Mouse (Mus musculus): ENCODE measurements around the gene Nkx2-5. TPM values are rescaled to one million over a fixed set of nuclear protein-coding genes. Genes with fewer than 3 reads are reported as not detected.

Gene Nkx2-5
- polyA plus RNA-seq, 1 experiment from 2014 or later = 0.91 TPM

GRCm38 (mm10) chr17:26834302-26834965, 10.4 kb downstream of the Nkx2-5 start:
- Histone ChIP-seq H3K27ac (replicated peaks) (no peak overlapping the region), H3K4me2 (replicated peaks; ENCODE audit: low read depth) (no peak overlapping the region), H3K9me3 (ENCODE audit: control insufficient read depth, low read length) (0 out of 2 replicates have a peak, but pooled peaks cover 3% of the 10 kb centered on the region), H3K4me3 (ENCODE audit: low read depth, low read length) (no peak overlapping the region), H3K9ac (ENCODE audit: low read length) (no peak overlapping the region), H3K4me1 (replicated peaks; ENCODE audit: control insufficient read depth, insufficient read depth) (no peaks in the 10 kb centered on the region), H3K27me3 (ENCODE audit: control insufficient read depth, insufficient read depth, low read length) (peaks cover 9% of the 10 kb centered on the region), H3K36me3 (ENCODE audit: control insufficient read depth, insufficient read depth, low read length) (no peaks in the 10 kb centered on the region)
- 71% methylated on average over 5 of the region's 5 CpGs for WGBS
- DNase-seq (ENCODE audit: low spot score) = no peak
- no peak for ATAC-seq (ENCODE audit: low FRiP score, low TSS enrichment)
- TF ChIP-seq EP300 (optimal IDR thresholded peaks at IDR 0.05) (no peak), CTCF (IDR thresholded peaks at IDR 0.05; ENCODE audit: low read depth) (no peak)

- DNase-seq (ENCODE audit: low spot score) (no peak), ATAC-seq (ENCODE audit: low FRiP score, low TSS enrichment) (no peak)
- Histone ChIP-seq H3K9ac (ENCODE audit: low read length) (no peak overlapping the region), H3K36me3 (ENCODE audit: control insufficient read depth, insufficient read depth, low read length) (no peaks in the 10 kb centered on the region), H3K27me3 (ENCODE audit: control insufficient read depth, insufficient read depth, low read length) (peaks cover 3% of the 10 kb centered on the region), H3K4me2 (replicated peaks; ENCODE audit: low read depth) (no peak overlapping the region), H3K4me3 (ENCODE audit: low read depth, low read length) (no peak overlapping the region), H3K4me1 (replicated peaks; ENCODE audit: control insufficient read depth, insufficient read depth) (no peaks in the 10 kb centered on the region), H3K27ac (replicated peaks) (no peak overlapping the region), H3K9me3 (ENCODE audit: control insufficient read depth, low read length) (0 out of 2 replicates have a peak, but pooled peaks cover 3% of the 10 kb centered on the region)
- 71% methylated on average over 2 of the region's 2 CpGs for WGBS
- TF ChIP-seq CTCF (IDR thresholded peaks at IDR 0.05; ENCODE audit: low read depth) = no peak
- TF ChIP-seq EP300 (optimal IDR thresholded peaks at IDR 0.05) = no peak
These were observed 11.0 kb downstream of the Nkx2-5 start for GRCm38 (mm10) chr17:26833806-26834205.

DNA sequence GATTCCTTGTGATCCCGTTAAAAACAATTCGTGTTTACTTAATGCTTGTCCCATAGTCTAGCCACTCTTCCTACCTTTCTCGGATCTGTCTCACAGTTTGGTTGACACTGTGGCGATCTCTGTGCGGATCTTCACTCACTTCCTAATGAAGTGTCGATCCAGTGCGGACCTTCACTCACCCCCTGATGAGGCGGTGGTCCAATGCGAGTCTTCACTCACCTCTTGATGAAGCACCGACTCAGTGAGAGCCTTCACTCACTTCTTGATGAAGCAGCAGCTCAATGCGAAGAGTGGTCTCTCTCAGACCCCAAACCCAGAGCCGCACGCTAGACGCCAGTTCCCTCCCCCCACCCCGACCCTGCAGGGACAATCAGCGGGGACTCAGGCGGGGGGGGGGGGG, 18.7 kb downstream of the Nkx2-5 start:
- H3K4me3 ChIP-seq (ENCODE audit: low read depth, low read length) = no peak overlapping the region
- H3K4me2 ChIP-seq (replicated peaks; ENCODE audit: low read depth) = no peak overlapping the region
- H3K9ac ChIP-seq (ENCODE audit: low read length) = no peak overlapping the region
- WGBS = 70% methylated on average over 15 of the region's 17 CpGs
- H3K9me3 ChIP-seq (ENCODE audit: control insufficient read depth, low read length) = 0 out of 2 replicates have a peak, but pooled peaks cover 3% of the 10 kb centered on the region
- no peaks in the 10 kb centered on the region for H3K27me3 ChIP-seq (ENCODE audit: control insufficient read depth, insufficient read depth, low read length)
- no peak overlapping the region for H3K27ac ChIP-seq (replicated peaks)
- no peak for ATAC-seq (ENCODE audit: low FRiP score, low TSS enrichment)
- no peaks in the 10 kb centered on the region for H3K4me1 ChIP-seq (replicated peaks; ENCODE audit: control insufficient read depth, insufficient read depth)
- DNase-seq (ENCODE audit: low spot score) = no peak
- H3K36me3 ChIP-seq (ENCODE audit: control insufficient read depth, insufficient read depth, low read length) = no peaks in the 10 kb centered on the region
- TF ChIP-seq EP300 (optimal IDR thresholded peaks at IDR 0.05) (no peak), CTCF (IDR thresholded peaks at IDR 0.05; ENCODE audit: low read depth) (no peak)

DNA sequence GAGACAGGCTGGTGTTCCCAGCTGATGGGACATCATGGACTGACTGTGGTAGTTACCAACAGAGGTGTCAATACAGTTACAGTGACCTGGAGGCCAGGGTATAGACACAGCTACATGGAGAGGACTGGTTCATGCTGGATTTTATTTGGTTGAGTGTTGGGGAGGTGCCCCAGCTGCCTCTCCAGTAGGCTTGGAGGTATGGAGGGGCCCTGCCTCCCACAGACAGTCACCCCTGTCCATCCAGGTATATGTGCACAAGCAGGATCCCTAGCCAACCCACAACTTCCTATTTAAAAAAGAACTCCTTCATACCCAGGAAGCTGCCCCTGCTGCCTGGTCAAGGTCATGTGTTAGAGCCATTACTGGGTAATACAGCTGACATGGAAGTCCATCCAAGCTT, 27.0 kb downstream of the Nkx2-5 start:
- H3K4me2 ChIP-seq (replicated peaks; ENCODE audit: low read depth) = no peak overlapping the region
- H3K9me3 ChIP-seq (ENCODE audit: control insufficient read depth, low read length) = no peaks in the 10 kb centered on the region
- no peak for DNase-seq (ENCODE audit: low spot score)
- no peaks in the 10 kb centered on the region for H3K36me3 ChIP-seq (ENCODE audit: control insufficient read depth, insufficient read depth, low read length)
- TF ChIP-seq EP300 (optimal IDR thresholded peaks at IDR 0.05) (no peak), CTCF (IDR thresholded peaks at IDR 0.05; ENCODE audit: low read depth) (no peak)
- no peak overlapping the region for H3K4me3 ChIP-seq (ENCODE audit: low read depth, low read length)
- no peak overlapping the region for H3K9ac ChIP-seq (ENCODE audit: low read length)
- no peak overlapping the region for H3K27ac ChIP-seq (replicated peaks)
- no peaks in the 10 kb centered on the region for H3K27me3 ChIP-seq (ENCODE audit: control insufficient read depth, insufficient read depth, low read length)
- no peak for ATAC-seq (ENCODE audit: low FRiP score, low TSS enrichment)
- no peaks in the 10 kb centered on the region for H3K4me1 ChIP-seq (replicated peaks; ENCODE audit: control insufficient read depth, insufficient read depth)

GRCm38 (mm10) chr17:26816810-26817209, 28.0 kb downstream of the Nkx2-5 start:
- Histone ChIP-seq H3K9me3 (ENCODE audit: control insufficient read depth, low read length) (no peaks in the 10 kb centered on the region), H3K27ac (replicated peaks) (no peak overlapping the region), H3K4me1 (replicated peaks; ENCODE audit: control insufficient read depth, insufficient read depth) (no peaks in the 10 kb centered on the region), H3K36me3 (ENCODE audit: control insufficient read depth, insufficient read depth, low read length) (no peaks in the 10 kb centered on the region), H3K4me3 (ENCODE audit: low read depth, low read length) (no peak overlapping the region), H3K4me2 (replicated peaks; ENCODE audit: low read depth) (no peak overlapping the region), H3K27me3 (ENCODE audit: control insufficient read depth, insufficient read depth, low read length) (no peaks in the 10 kb centered on the region), H3K9ac (ENCODE audit: low read length) (no peak overlapping the region)
- WGBS = 78% methylated on average over 6 of the region's 6 CpGs
- TF ChIP-seq CTCF (IDR thresholded peaks at IDR 0.05; ENCODE audit: low read depth) (no peak), EP300 (optimal IDR thresholded peaks at IDR 0.05) (no peak)
- no peak for DNase-seq (ENCODE audit: low spot score)
- ATAC-seq (ENCODE audit: low FRiP score, low TSS enrichment) = no peak

DNA sequence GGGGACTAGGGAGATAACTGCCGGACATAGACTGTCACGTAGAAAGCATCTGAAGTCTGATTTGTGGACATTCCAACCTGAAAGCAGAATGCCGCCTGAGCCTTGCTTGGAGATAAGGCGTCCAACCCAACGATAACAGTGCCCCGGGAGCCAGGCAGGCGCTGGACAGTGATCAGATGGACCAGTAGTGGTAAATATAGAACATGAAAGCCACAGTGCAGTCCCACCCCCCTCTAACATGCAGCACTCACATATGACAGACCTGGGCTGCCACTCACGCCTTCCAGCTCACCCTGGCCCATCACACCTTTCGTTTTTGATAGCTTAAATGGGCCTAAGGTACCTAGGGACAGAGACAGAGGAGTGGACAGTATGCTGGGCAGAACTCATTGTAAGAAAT, 31.3 kb downstream of the Nkx2-5 start:
- no peaks in the 10 kb centered on the region for H3K4me1 ChIP-seq (replicated peaks; ENCODE audit: control insufficient read depth, insufficient read depth)
- H3K9me3 ChIP-seq (ENCODE audit: control insufficient read depth, low read length) = no peaks in the 10 kb centered on the region
- DNase-seq (ENCODE audit: low spot score) = no peak
- H3K36me3 ChIP-seq (ENCODE audit: control insufficient read depth, insufficient read depth, low read length) = no peaks in the 10 kb centered on the region
- TF ChIP-seq EP300 (optimal IDR thresholded peaks at IDR 0.05) (no peak), CTCF (IDR thresholded peaks at IDR 0.05; ENCODE audit: low read depth) (no peak)
- no peak overlapping the region for H3K4me2 ChIP-seq (replicated peaks; ENCODE audit: low read depth)
- H3K9ac ChIP-seq (ENCODE audit: low read length) = no peak overlapping the region
- WGBS = 64% methylated on average over 9 of the region's 9 CpGs
- no peaks in the 10 kb centered on the region for H3K27me3 ChIP-seq (ENCODE audit: control insufficient read depth, insufficient read depth, low read length)
- no peak for ATAC-seq (ENCODE audit: low FRiP score, low TSS enrichment)
- H3K27ac ChIP-seq (replicated peaks) = no peak overlapping the region
- no peak overlapping the region for H3K4me3 ChIP-seq (ENCODE audit: low read depth, low read length)
